Mouse (Mus musculus): ENCODE data around the gene Plekho2. TPM values are rescaled to one million over a fixed set of nuclear protein-coding genes. Genes with fewer than 3 reads are reported as not detected.

Gene Plekho2
- polyA plus RNA-seq, 1 experiment = 58.1 TPM

- TF ChIP-seq POLR2A (IDR thresholded peaks at IDR 0.05; ENCODE audit: low read depth, low read length) (no peak), CTCF (IDR thresholded peaks at IDR 0.05; ENCODE audit: borderline replicate concordance, insufficient read depth, low read length) (no peak)
- H3K4me1 ChIP-seq (ENCODE audit: control insufficient read depth, insufficient read depth, low read length) = peaks cover 8% of the 10 kb centered on the region
- H3K27ac ChIP-seq (ENCODE audit: insufficient read depth, low read length) = no peak overlapping the region
- no peak overlapping the region for H3K4me3 ChIP-seq (ENCODE audit: insufficient read depth, low read length)
These were observed 23.5 kb downstream of the Plekho2 start for GRCm38 (mm10) chr9:65556349-65556748.

- Histone ChIP-seq H3K27ac (ENCODE audit: insufficient read depth, low read length) (peak overlapping the region; percentile 35; the same call in 1 of the 2 replicates), H3K4me1 (ENCODE audit: control insufficient read depth, insufficient read depth, low read length) (peaks cover 10% of the 10 kb centered on the region), H3K4me3 (ENCODE audit: insufficient read depth, low read length) (no peak overlapping the region)
- TF ChIP-seq POLR2A (IDR thresholded peaks at IDR 0.05; ENCODE audit: low read depth, low read length) (no peak), CTCF (IDR thresholded peaks at IDR 0.05; ENCODE audit: borderline replicate concordance, insufficient read depth, low read length) (no peak)
These were observed 24.2 kb downstream of the Plekho2 start for GRCm38 (mm10) chr9:65555621-65556020.

GRCm38 (mm10) chr9:65555001-65555405 is 24.8 kb downstream of the Plekho2 start:
- Histone ChIP-seq H3K4me1 (ENCODE audit: control insufficient read depth, insufficient read depth, low read length) (peaks cover 12% of the 10 kb centered on the region), H3K27ac (ENCODE audit: insufficient read depth, low read length) (peak overlapping the region; percentile 16; the same call in 1 of the 2 replicates), H3K4me3 (ENCODE audit: insufficient read depth, low read length) (no peak overlapping the region)
- no peak for TF ChIP-seq POLR2A (IDR thresholded peaks at IDR 0.05; ENCODE audit: low read depth, low read length)
- TF ChIP-seq CTCF (IDR thresholded peaks at IDR 0.05; ENCODE audit: borderline replicate concordance, insufficient read depth, low read length) = no peak

GRCm38 (mm10) chr9:65552711-65553110 is 27.1 kb downstream of the Plekho2 start:
- Histone ChIP-seq H3K4me1 (ENCODE audit: control insufficient read depth, insufficient read depth, low read length) (peaks cover 17% of the 10 kb centered on the region), H3K4me3 (ENCODE audit: insufficient read depth, low read length) (no peak overlapping the region), H3K27ac (ENCODE audit: insufficient read depth, low read length) (peak overlapping the region; percentile 95; the same call in 1 of the 2 replicates)
- TF ChIP-seq CTCF (IDR thresholded peaks at IDR 0.05; ENCODE audit: borderline replicate concordance, insufficient read depth, low read length) = no peak
- TF ChIP-seq POLR2A (IDR thresholded peaks at IDR 0.05; ENCODE audit: low read depth, low read length) = no peak

- TF ChIP-seq POLR2A (IDR thresholded peaks at IDR 0.05; ENCODE audit: low read depth, low read length) (no peak), CTCF (IDR thresholded peaks at IDR 0.05; ENCODE audit: borderline replicate concordance, insufficient read depth, low read length) (no peak)
- Histone ChIP-seq H3K4me1 (ENCODE audit: control insufficient read depth, insufficient read depth, low read length) (peaks cover 17% of the 10 kb centered on the region), H3K4me3 (ENCODE audit: insufficient read depth, low read length) (no peak overlapping the region), H3K27ac (ENCODE audit: insufficient read depth, low read length) (peak overlapping the region; percentile 95)
These were observed 27.7 kb downstream of the Plekho2 start for GRCm38 (mm10) chr9:65552141-65552540.

GRCm38 (mm10) chr9:65551035-65551434 is 28.8 kb downstream of the Plekho2 start:
- peak overlapping the region; percentile 100 for H3K27ac ChIP-seq (ENCODE audit: insufficient read depth, low read length)
- H3K4me3 ChIP-seq (ENCODE audit: insufficient read depth, low read length) = no peak overlapping the region
- H3K4me1 ChIP-seq (ENCODE audit: control insufficient read depth, insufficient read depth, low read length) = peaks cover 22% of the 10 kb centered on the region
- TF ChIP-seq POLR2A (IDR thresholded peaks at IDR 0.05; ENCODE audit: low read depth, low read length) = no peak; the same call in 1 of the 2 replicates
- TF ChIP-seq CTCF (IDR thresholded peaks at IDR 0.05; ENCODE audit: borderline replicate concordance, insufficient read depth, low read length) = no peak

- TF ChIP-seq POLR2A (IDR thresholded peaks at IDR 0.05; ENCODE audit: low read depth, low read length) (0 out of 2 replicates have a peak, but pooled peaks have one; percentile 30), CTCF (IDR thresholded peaks at IDR 0.05; ENCODE audit: borderline replicate concordance, insufficient read depth, low read length) (no peak)
- Histone ChIP-seq H3K27ac (ENCODE audit: insufficient read depth, low read length) (peak overlapping the region; percentile 100), H3K4me1 (ENCODE audit: control insufficient read depth, insufficient read depth, low read length) (peaks cover 30% of the 10 kb centered on the region), H3K4me3 (ENCODE audit: insufficient read depth, low read length) (no peak overlapping the region)
These were observed 29.6 kb downstream of the Plekho2 start for GRCm38 (mm10) chr9:65550079-65550831.

GRCm38 (mm10) chr9:65549643-65550042 is 30.2 kb downstream of the Plekho2 start:
- no peak for TF ChIP-seq CTCF (IDR thresholded peaks at IDR 0.05; ENCODE audit: borderline replicate concordance, insufficient read depth, low read length)
- no peak for TF ChIP-seq POLR2A (IDR thresholded peaks at IDR 0.05; ENCODE audit: low read depth, low read length)
- H3K27ac ChIP-seq (ENCODE audit: insufficient read depth, low read length) = peak overlapping the region; percentile 100
- H3K4me3 ChIP-seq (ENCODE audit: insufficient read depth, low read length) = no peak overlapping the region
- peaks cover 27% of the 10 kb centered on the region for H3K4me1 ChIP-seq (ENCODE audit: control insufficient read depth, insufficient read depth, low read length)

GRCm38 (mm10) chr9:65549139-65549538 is 30.7 kb downstream of the Plekho2 start:
- H3K27ac ChIP-seq (ENCODE audit: insufficient read depth, low read length) = peak overlapping the region; percentile 100
- no peak overlapping the region for H3K4me3 ChIP-seq (ENCODE audit: insufficient read depth, low read length)
- no peak for TF ChIP-seq CTCF (IDR thresholded peaks at IDR 0.05; ENCODE audit: borderline replicate concordance, insufficient read depth, low read length)
- no peak for TF ChIP-seq POLR2A (IDR thresholded peaks at IDR 0.05; ENCODE audit: low read depth, low read length)
- peaks cover 27% of the 10 kb centered on the region for H3K4me1 ChIP-seq (ENCODE audit: control insufficient read depth, insufficient read depth, low read length)

- TF ChIP-seq CTCF (IDR thresholded peaks at IDR 0.05; ENCODE audit: borderline replicate concordance, insufficient read depth, low read length) (no peak), POLR2A (IDR thresholded peaks at IDR 0.05; ENCODE audit: low read depth, low read length) (no peak)
- peaks cover 27% of the 10 kb centered on the region for H3K4me1 ChIP-seq (ENCODE audit: control insufficient read depth, insufficient read depth, low read length)
- peak overlapping the region; percentile 74 for H3K27ac ChIP-seq (ENCODE audit: insufficient read depth, low read length)
- H3K4me3 ChIP-seq (ENCODE audit: insufficient read depth, low read length) = no peak overlapping the region
These were observed 31.5 kb downstream of the Plekho2 start for GRCm38 (mm10) chr9:65548311-65548710.

Data from embryonic fibroblast, embryonic 13.5 days (primary cell).